Mouse (Mus musculus): ENCODE measurements at regions not wholly inside any gene's neighbourhood (a gene's known extent, or its start where the extent isn't known, plus 50 kb on each side); places are given as distances from the start of the nearest gene placed in this dataset.

DNA sequence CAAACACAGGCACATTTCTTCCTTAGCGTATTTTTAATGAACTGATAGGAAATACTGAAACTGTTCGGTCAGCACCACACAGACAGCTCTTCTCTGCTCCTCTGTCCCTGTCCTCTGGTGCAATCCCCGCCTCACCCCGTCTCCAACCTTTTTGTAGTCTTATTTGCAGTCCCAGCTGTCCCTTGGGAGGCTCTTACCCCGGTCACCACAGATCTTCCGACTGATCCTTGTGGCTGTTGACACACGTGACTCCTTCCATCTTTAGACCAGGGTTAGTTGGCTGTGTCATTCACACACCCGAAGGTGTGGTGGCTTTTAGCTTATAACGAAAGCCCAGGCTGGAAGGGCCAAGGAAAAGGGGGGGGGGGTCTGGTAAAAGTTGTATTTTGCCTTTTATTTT is 56.4 kb downstream of the Cyp26a1 start:
- ATAC-seq = no peak

DNA sequence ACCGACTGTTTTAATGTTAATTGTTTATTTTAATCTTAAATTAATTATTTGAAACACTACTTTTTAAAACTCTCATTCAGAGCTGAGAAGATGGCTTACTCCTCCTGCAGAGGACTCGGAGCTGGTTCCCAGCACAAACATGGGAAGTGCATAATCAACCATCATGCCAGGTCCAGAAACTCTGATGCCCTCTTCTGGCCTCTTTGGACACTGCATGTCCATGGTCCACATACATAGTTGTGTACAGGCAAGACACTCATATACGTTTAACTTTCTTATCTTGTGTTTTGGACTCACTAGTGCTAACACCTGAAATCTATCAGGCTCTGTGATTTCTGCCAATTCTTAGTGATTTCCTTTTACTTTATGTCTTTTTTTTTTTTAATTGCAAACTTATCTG is 57.8 kb downstream of the Cyp26a1 start:
- TF ChIP-seq CTCF (IDR thresholded peaks at IDR 0.05; ENCODE audit: low read depth) = peak; percentile 31
- H3K4me3 ChIP-seq (ENCODE audit: low read depth, low read length) = no peak overlapping the region
- H3K36me3 ChIP-seq (ENCODE audit: control insufficient read depth, insufficient read depth) = no peaks in the 10 kb centered on the region
- H3K9me3 ChIP-seq (ENCODE audit: control insufficient read depth) = no peaks in the 10 kb centered on the region
- WGBS = 82% methylated on average over 3 of the region's 3 CpGs
- no peak overlapping the region for H3K27ac ChIP-seq (ENCODE audit: low read depth, low read length)
- no peak overlapping the region for H3K4me2 ChIP-seq (replicated peaks; ENCODE audit: low read depth)
- no peak overlapping the region for H3K9ac ChIP-seq (ENCODE audit: low read depth, low read length)
- ATAC-seq = no peak
- H3K27me3 ChIP-seq (replicated peaks; ENCODE audit: control insufficient read depth, insufficient read depth, low read length) = no peaks in the 10 kb centered on the region
- H3K4me1 ChIP-seq (replicated peaks; ENCODE audit: control insufficient read depth, insufficient read depth, low read length) = no peaks in the 10 kb centered on the region

More for the DNA sequence above, 56.4 kb downstream of the Cyp26a1 start:
- no peaks in the 10 kb centered on the region for H3K27me3 ChIP-seq (replicated peaks; ENCODE audit: control insufficient read depth, insufficient read depth, low read length)
- no peak overlapping the region for H3K9ac ChIP-seq (ENCODE audit: low read depth, low read length)
- H3K4me2 ChIP-seq (replicated peaks; ENCODE audit: low read depth) = no peak overlapping the region
- no peak for TF ChIP-seq CTCF (IDR thresholded peaks at IDR 0.05; ENCODE audit: low read depth)
- no peaks in the 10 kb centered on the region for H3K9me3 ChIP-seq (ENCODE audit: control insufficient read depth)
- no peak overlapping the region for H3K4me3 ChIP-seq (ENCODE audit: low read depth, low read length)
- H3K27ac ChIP-seq (ENCODE audit: low read depth, low read length) = no peak overlapping the region
- H3K4me1 ChIP-seq (replicated peaks; ENCODE audit: control insufficient read depth, insufficient read depth, low read length) = no peaks in the 10 kb centered on the region
- WGBS = 86% methylated on average over 9 of the region's 9 CpGs
- no peaks in the 10 kb centered on the region for H3K36me3 ChIP-seq (ENCODE audit: control insufficient read depth, insufficient read depth)

DNA sequence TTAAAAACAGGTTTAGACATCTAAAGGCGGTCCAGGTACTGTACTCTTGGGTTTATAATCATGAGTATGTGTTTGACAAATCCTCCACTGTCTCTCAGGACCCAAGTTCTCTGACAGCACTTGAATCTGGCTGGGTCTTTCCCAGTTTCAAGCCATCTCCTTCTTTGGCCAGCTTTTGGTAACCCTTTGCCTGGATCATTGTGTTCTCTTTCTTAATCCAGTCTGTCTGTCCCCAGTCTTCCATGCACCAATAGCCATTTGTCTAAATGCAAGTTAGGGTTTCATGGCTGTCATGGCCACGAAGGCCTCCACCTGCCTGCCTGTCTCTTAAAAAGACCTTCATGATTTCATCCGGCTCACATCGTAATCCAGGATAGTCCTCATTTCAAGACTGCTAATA is 71.8 kb downstream of the Cyp26a1 start:
- Histone ChIP-seq H3K4me3 (ENCODE audit: low read depth, low read length) (no peak overlapping the region), H3K4me1 (replicated peaks; ENCODE audit: control insufficient read depth, insufficient read depth, low read length) (no peaks in the 10 kb centered on the region), H3K36me3 (ENCODE audit: control insufficient read depth, insufficient read depth) (no peaks in the 10 kb centered on the region), H3K27me3 (replicated peaks; ENCODE audit: control insufficient read depth, insufficient read depth, low read length) (no peaks in the 10 kb centered on the region), H3K27ac (ENCODE audit: low read depth, low read length) (no peak overlapping the region), H3K4me2 (replicated peaks; ENCODE audit: low read depth) (no peak overlapping the region), H3K9ac (ENCODE audit: low read depth, low read length) (no peak overlapping the region), H3K9me3 (ENCODE audit: control insufficient read depth) (no peaks in the 10 kb centered on the region)
- ATAC-seq = no peak
- WGBS = 88% methylated on average over 4 of the region's 4 CpGs
- no peak for TF ChIP-seq CTCF (IDR thresholded peaks at IDR 0.05; ENCODE audit: low read depth)

DNA sequence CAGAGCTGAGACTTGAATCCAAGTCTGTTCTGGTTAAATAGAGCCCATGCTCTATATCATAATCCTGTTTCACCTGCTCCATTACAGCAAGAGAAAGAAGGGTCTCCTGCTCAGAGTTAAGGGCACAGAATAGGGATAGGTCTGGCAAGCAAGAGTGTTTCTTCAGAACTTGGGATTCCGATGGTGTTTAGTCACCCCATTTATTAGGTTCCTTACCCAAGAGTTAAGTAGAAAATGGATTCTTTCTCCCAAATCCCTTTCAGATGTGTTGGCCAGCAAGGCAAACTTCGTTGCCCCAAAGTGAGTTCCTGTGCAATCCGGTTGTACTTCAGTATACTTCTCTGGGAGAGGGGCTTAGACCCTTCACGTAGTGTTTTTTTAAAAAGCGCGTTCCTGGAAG is 74.4 kb downstream of the Cyp26a1 start:
- Histone ChIP-seq H3K27me3 (replicated peaks; ENCODE audit: control insufficient read depth, insufficient read depth, low read length) (no peaks in the 10 kb centered on the region), H3K9me3 (ENCODE audit: control insufficient read depth) (no peaks in the 10 kb centered on the region), H3K4me3 (ENCODE audit: low read depth, low read length) (no peak overlapping the region), H3K36me3 (ENCODE audit: control insufficient read depth, insufficient read depth) (no peaks in the 10 kb centered on the region), H3K9ac (ENCODE audit: low read depth, low read length) (no peak overlapping the region), H3K4me2 (replicated peaks; ENCODE audit: low read depth) (no peak overlapping the region), H3K4me1 (replicated peaks; ENCODE audit: control insufficient read depth, insufficient read depth, low read length) (no peaks in the 10 kb centered on the region), H3K27ac (ENCODE audit: low read depth, low read length) (no peak overlapping the region)
- TF ChIP-seq CTCF (IDR thresholded peaks at IDR 0.05; ENCODE audit: low read depth) = no peak
- WGBS = 87% methylated on average over 6 of the region's 6 CpGs
- no peak for ATAC-seq

GRCm38 (mm10) chr19:37774551-37774950 is 77.0 kb downstream of the Cyp26a1 start:
- no peak for TF ChIP-seq CTCF (IDR thresholded peaks at IDR 0.05; ENCODE audit: low read depth)
- WGBS = 94% methylated on average over 4 of the region's 4 CpGs
- ATAC-seq = no peak
- no peaks in the 10 kb centered on the region for H3K4me1 ChIP-seq (replicated peaks; ENCODE audit: control insufficient read depth, insufficient read depth, low read length)
- no peaks in the 10 kb centered on the region for H3K27me3 ChIP-seq (replicated peaks; ENCODE audit: control insufficient read depth, insufficient read depth, low read length)
- no peak overlapping the region for H3K4me3 ChIP-seq (ENCODE audit: low read depth, low read length)
- H3K9ac ChIP-seq (ENCODE audit: low read depth, low read length) = no peak overlapping the region
- H3K36me3 ChIP-seq (ENCODE audit: control insufficient read depth, insufficient read depth) = no peaks in the 10 kb centered on the region
- no peak overlapping the region for H3K4me2 ChIP-seq (replicated peaks; ENCODE audit: low read depth)
- no peak overlapping the region for H3K27ac ChIP-seq (ENCODE audit: low read depth, low read length)
- no peaks in the 10 kb centered on the region for H3K9me3 ChIP-seq (ENCODE audit: control insufficient read depth)

DNA sequence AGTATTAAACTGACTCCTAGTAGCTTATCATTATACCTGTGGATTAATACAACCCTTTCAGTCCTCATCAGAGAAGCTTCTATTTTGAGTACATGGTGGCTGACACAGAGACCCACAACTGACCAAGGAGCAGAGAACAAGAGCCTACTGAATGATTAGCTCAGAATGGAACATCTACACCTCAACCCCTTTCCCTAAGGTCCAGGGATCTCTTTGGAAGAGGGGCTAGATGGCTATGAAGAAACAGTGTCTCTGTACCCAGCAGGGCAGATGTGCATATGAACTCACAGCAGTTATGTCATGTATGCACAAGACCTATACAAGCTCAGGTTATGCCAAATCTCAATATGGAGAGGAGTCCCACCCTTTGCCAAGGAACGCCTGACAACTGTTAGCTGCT is 77.4 kb downstream of the Cyp26a1 start:
- ATAC-seq = no peak
- H3K27me3 ChIP-seq (replicated peaks; ENCODE audit: control insufficient read depth, insufficient read depth, low read length) = no peaks in the 10 kb centered on the region
- no peaks in the 10 kb centered on the region for H3K36me3 ChIP-seq (ENCODE audit: control insufficient read depth, insufficient read depth)
- WGBS = 85% methylated on average over 1 of the region's 1 CpGs
- no peak overlapping the region for H3K9ac ChIP-seq (ENCODE audit: low read depth, low read length)
- no peak overlapping the region for H3K4me2 ChIP-seq (replicated peaks; ENCODE audit: low read depth)
- H3K9me3 ChIP-seq (ENCODE audit: control insufficient read depth) = no peaks in the 10 kb centered on the region
- no peaks in the 10 kb centered on the region for H3K4me1 ChIP-seq (replicated peaks; ENCODE audit: control insufficient read depth, insufficient read depth, low read length)
- TF ChIP-seq CTCF (IDR thresholded peaks at IDR 0.05; ENCODE audit: low read depth) = no peak
- no peak overlapping the region for H3K4me3 ChIP-seq (ENCODE audit: low read depth, low read length)
- no peak overlapping the region for H3K27ac ChIP-seq (ENCODE audit: low read depth, low read length)

DNA sequence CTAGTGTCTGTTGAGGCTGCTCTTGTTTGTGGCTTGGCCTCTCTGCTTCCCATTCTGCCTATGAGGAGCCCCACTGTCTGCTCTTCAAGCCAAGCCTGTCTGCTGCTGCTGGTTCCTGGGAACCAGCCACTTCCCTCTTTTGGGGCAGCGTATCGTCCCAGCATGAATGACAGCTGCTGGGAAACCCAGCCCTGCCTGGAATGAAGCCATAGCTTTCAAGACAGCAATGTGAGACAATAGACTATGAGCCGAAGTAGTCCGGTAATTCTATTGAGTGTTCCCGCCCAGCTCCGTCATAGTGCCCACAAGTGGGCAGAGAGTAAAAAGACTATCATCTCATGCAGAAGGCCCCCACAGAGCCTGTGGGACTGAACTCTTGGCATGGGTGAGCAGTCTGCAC is 80.4 kb downstream of the Cyp26a1 start:
- H3K27ac ChIP-seq (ENCODE audit: low read depth, low read length) = no peak overlapping the region
- no peak overlapping the region for H3K9ac ChIP-seq (ENCODE audit: low read depth, low read length)
- TF ChIP-seq CTCF (IDR thresholded peaks at IDR 0.05; ENCODE audit: low read depth) = no peak
- no peak overlapping the region for H3K4me2 ChIP-seq (replicated peaks; ENCODE audit: low read depth)
- no peaks in the 10 kb centered on the region for H3K9me3 ChIP-seq (ENCODE audit: control insufficient read depth)
- no peaks in the 10 kb centered on the region for H3K4me1 ChIP-seq (replicated peaks; ENCODE audit: control insufficient read depth, insufficient read depth, low read length)
- 77% methylated on average over 6 of the region's 6 CpGs for WGBS
- H3K4me3 ChIP-seq (ENCODE audit: low read depth, low read length) = no peak overlapping the region
- no peak for ATAC-seq
- no peaks in the 10 kb centered on the region for H3K27me3 ChIP-seq (replicated peaks; ENCODE audit: control insufficient read depth, insufficient read depth, low read length)
- H3K36me3 ChIP-seq (ENCODE audit: control insufficient read depth, insufficient read depth) = no peaks in the 10 kb centered on the region
